Mouse (Mus musculus): Measurements from ENCODE around the gene Tecrl.

DNA sequence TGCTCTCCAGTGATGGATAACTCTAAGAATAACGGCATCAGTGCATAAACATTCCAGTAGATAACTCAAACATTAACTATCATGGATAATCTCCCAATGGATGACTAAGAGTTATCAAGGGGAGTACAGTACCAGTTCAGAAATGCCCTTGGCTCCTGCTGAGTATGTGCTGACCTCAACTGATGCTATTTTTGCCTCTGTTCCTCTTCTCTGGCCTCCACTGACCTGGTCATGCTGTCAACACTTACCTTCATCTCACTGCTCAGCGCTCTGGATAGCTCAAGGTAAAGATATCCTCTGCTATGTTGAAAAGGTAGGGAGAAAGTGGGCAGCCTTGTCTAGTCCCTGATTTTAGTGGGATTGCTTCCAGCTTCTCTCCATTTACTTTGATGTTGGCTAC lies 30.0 kb upstream of the Tecrl start:
- TF ChIP-seq CTCF (IDR thresholded peaks at IDR 0.05; ENCODE audit: control insufficient read depth, insufficient read depth, low read length): no peak
- TF ChIP-seq POLR2A (IDR thresholded peaks at IDR 0.05; ENCODE audit: borderline replicate concordance, control insufficient read depth, low read depth, low read length): no peak

All from bone marrow, adult 2 months (tissue).